Mouse (Mus musculus): Measurements from ENCODE around the gene Fuom.

GRCm38 (mm10) chr7:140144550-140144949, 42.3 kb upstream of the Fuom start:
- no peak for TF ChIP-seq CTCF (IDR thresholded peaks at IDR 0.05; ENCODE audit: borderline replicate concordance, insufficient read depth, low read length)
- TF ChIP-seq POLR2A (IDR thresholded peaks at IDR 0.05; ENCODE audit: low read depth, low read length) = no peak

Data from embryonic fibroblast, embryonic 13.5 days (primary cell).